Mouse (Mus musculus) erythroblast, embryonic 14.5 days (primary cell): ENCODE measurements around the gene U2af2.

Experiments
- GATA1 ChIP-seq: IDR thresholded peaks from 2 replicates; pipeline ENCODE4 v1.6.1; 2012; ENCODE audit warnings: low read length, inconsistent platforms, mixed read lengths
- TAL1 ChIP-seq: IDR thresholded peaks from 3 replicates; pipeline ENCODE4 v1.6.1; 2012; ENCODE audit warnings: low read length, inconsistent platforms, mixed read lengths

GRCm38 (mm10) chr7:5057381-5057780 lies 4.6 kb upstream of the U2af2 start:
- no peak for TF ChIP-seq GATA1
- no peak for TF ChIP-seq TAL1
